Mouse (Mus musculus) stomach, postnatal 0 days (tissue): ENCODE data around the gene Fblim1.

ENCODE experiments used
- CTCF ChIP-seq: IDR thresholded peaks from 2 replicates; pipeline ENCODE4 v1.5.1; 2016; ENCODE audit warnings: antibody characterized with exemption, low read depth, mild to moderate bottlenecking, moderate library complexity
- EP300 ChIP-seq: optimal IDR thresholded peaks from 2 replicates; pipeline ENCODE3; 2016; ENCODE audit warnings: antibody characterized with exemption

GRCm38 (mm10) chr4:141558658-141559057 lies 47.2 kb downstream of the Fblim1 start:
- no peak for TF ChIP-seq EP300
- TF ChIP-seq CTCF: no peak
